Mouse (Mus musculus): ENCODE data around the gene Olfr1475.
"Not testable (repeated sequence)": the region's sequence is repeated elsewhere in the genome, so short reads cannot be mapped to it uniquely, and the experiment has no call there.

Gene Olfr1475

GRCm38 (mm10) chr19:13480096-13480495 is at the start of gene Olfr1475:
Gene Olfr1475, minus strand, starts transcription at chr19:13480196.
- CTCF ChIA-PET: no interaction called here

DNA sequence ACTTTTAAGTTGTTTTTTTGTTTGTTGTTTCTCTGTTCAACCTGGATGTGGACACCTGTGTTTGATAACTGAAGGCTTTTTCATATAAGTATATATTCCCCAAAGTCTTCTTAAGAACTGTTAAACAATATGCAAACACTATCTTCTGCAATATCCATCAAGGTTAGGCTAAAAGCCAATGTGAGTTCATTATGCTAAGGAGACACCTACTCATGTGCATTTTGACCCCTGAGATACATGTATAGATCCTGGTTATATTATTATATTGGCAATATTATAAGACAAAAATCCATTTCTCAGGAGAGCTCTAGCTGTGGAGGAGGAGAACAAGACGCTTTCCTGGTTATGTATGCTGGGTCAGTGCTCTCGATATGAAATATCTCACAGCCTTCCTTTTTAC is 47.6 kb upstream of the Olfr1475 start, which contains the start of gene Olfr1480:
TSS of gene Olfr1480 (plus strand) at position 301 of the 400 bp plus-strand sequence.
- ChIA-PET POLR2A (no interaction called here), CTCF (no interaction called here)

More at GRCm38 (mm10) chr19:13480096-13480495, at the start of gene Olfr1475:
- POLR2A ChIA-PET: no interaction called here

- ChIA-PET POLR2A (interaction anchor here in 1 of 4 experiments (0.6 kb wide), 1 partner anchor 14 kb away, joined by 3 read pairs; no protein-coding TSS in a partner anchor), CTCF (no interaction called here)
These were observed 20.2 kb upstream of the Olfr1475 start, which contains the start of gene Olfr1477 for GRCm38 (mm10) chr19:13500246-13500645. Gene Olfr1477, plus strand, starts transcription at chr19:13500546.

- CTCF ChIA-PET, POLR2A ChIA-PET: not testable (repeated sequence)
These were observed 10.7 kb downstream of the Olfr1475 start, which contains the start of gene Olfr1474 for GRCm38 (mm10) chr19:13469265-13469664. Gene Olfr1474, plus strand, starts transcription at chr19:13469565.

DNA sequence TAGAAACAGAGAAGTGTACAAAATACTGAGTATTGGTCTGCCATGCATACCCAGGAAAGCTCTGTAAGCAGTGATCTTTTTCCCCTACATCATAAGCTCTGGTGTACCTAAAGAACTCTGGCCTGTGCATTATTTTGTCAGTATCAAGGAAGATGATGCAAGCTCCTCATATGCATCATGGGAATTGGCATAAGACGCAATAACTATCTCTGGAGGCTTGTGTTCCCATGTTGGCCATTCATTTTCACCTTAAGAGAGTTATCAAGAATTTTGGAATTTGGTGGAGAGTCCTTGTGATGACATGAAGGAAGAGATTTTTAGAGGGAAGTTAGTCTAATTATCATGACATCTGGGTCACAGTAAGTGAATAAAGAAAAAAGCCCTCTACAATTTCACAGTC is 24.0 kb downstream of the Olfr1475 start, which contains the start of gene Olfr1472:
TSS of gene Olfr1472 (minus strand) at position 101 of the 400 bp plus-strand sequence.
- POLR2A ChIA-PET: no interaction called here
- CTCF ChIA-PET: no interaction called here

GRCm38 (mm10) chr19:13443109-13443508 is 36.9 kb downstream of the Olfr1475 start, which contains the start of gene Olfr1471:
Gene Olfr1471, plus strand, starts transcription at chr19:13443409.
- CTCF ChIA-PET, POLR2A ChIA-PET: not testable (repeated sequence)

All from embryonic stem cell, embryonic (primary cell).